Mouse (Mus musculus) intestine, embryonic 15.5 days (tissue): ENCODE results near the gene Olfr62. TPM values are rescaled to one million over a fixed set of nuclear protein-coding genes. Genes with fewer than 3 reads are reported as not detected.

Source experiments
- ATAC-seq: fragments of 200-750 bp; cut with Nextera tagmentation; 2 replicates; pipeline ENCODE4 v1.8.0; 2017; ENCODE audit warnings: moderate TSS enrichment, moderate library complexity
- H3K27ac ChIP-seq: fragments of 300-500 bp; sonication (generic); 2 replicates; pipeline ENCODE4 v1.5.1; 2015; ENCODE audit warnings: mild to moderate bottlenecking, inconsistent platforms
- H3K27me3 ChIP-seq: fragments of 300-500 bp; sonication (generic); replicated peaks from 2 replicates; pipeline ENCODE4 v1.6.1; 2015; ENCODE audit warnings: inconsistent platforms
- H3K36me3 ChIP-seq: fragments of 300-500 bp; sonication (generic); 2 replicates; pipeline ENCODE4 v1.6.1; 2015; ENCODE audit warnings: inconsistent platforms
- H3K4me1 ChIP-seq: fragments of 300-500 bp; sonication (generic); replicated peaks from 2 replicates; pipeline ENCODE4 v1.6.1; 2015; ENCODE audit warnings: inconsistent platforms
- H3K4me2 ChIP-seq: fragments of 300-500 bp; sonication (generic); replicated peaks from 2 replicates; pipeline ENCODE4 v1.6.1; 2015; ENCODE audit warnings: mild to moderate bottlenecking, inconsistent platforms
- H3K4me3 ChIP-seq: fragments of 300-500 bp; sonication (generic); replicated peaks from 2 replicates; pipeline ENCODE4 v1.5.1; 2015; ENCODE audit warnings: inconsistent platforms
- H3K9ac ChIP-seq: fragments of 300-500 bp; sonication (generic); 2 replicates; pipeline ENCODE4 v1.6.1; 2015; ENCODE audit warnings: inconsistent platforms
- H3K9me3 ChIP-seq: fragments of 300-500 bp; sonication (generic); 2 replicates; pipeline ENCODE4 v1.6.1; 2016; ENCODE audit warnings: inconsistent platforms
- WGBS: fragments of 180-500 bp; shearing (Covaris S2); methylation state at CpG from one replicate; pipeline ENCODE4 v1.1.7; 2015; 5-methylcytosine and 5-hydroxymethylcytosine counted together
- polyA plus RNA-seq: library from polyadenylated mRNA; unstranded; fragments of >200 nt; fragmentation: Nextera tagmentation; extraction: Ambion mirVana; gene quantifications from 2 replicates; pipeline ENCODE4 v1.2.1, GENCODE M21; 2015

Olfr62 gene
- polyA plus RNA-seq, 1 experiment from 2014 or later, result not detected

DNA sequence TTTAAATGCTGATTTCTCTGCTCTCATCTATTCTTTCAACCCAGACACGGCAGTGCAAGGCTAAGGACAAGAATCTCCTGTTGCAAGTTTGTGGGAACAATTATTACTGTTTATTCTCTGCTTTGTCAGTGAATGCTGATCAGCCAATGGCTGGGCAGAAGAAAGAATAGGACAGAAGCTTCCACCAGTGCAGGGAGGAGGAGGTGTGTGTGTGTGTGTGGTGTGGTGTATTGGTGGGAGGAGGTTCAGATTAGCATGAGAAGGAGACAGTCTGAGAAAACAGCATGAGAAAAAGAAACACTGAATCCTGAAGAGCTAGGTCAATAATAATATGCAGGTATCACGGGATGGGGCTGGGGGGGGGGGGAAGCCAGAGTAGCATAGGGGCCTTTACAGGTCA lies 35.1 kb downstream of the Olfr62 start:
- Histone ChIP-seq H3K9me3 (no peaks in the 10 kb centered on the region), H3K4me3 (no peak overlapping the region), H3K4me2 (no peak overlapping the region), H3K27me3 (no peaks in the 10 kb centered on the region), H3K27ac (no peak overlapping the region), H3K9ac (no peak overlapping the region), H3K36me3 (no peaks in the 10 kb centered on the region), H3K4me1 (no peaks in the 10 kb centered on the region)
- 43% methylated on average over 2 of the region's 2 CpGs for whole genome bisulfite sequencing
- no peak for ATAC-seq

DNA sequence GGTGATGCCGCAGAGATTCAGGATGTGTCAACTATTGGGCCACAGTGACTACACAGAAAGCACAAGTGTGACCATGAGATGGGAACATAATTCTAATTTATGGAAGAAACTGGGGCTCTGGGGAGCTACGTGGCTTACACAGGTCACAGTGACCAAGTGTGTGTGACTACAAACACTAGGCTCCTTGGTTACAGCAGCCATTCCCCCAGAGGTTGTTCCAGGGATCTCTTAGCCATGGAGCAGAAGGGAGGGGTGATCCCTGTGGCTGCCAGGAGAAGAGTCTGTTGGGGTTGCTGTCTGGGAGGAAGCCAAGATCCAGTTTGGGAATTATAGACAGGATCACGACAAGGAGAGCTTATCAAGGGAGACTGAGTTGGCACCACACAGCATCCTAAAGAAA lies 44.5 kb downstream of the Olfr62 start, which contains the start of gene Olfr1341:
Gene Olfr1341, plus strand, starts transcription at position 301 of the 400 bp plus-strand sequence.
- no peak for ATAC-seq
- no peaks in the 10 kb centered on the region for H3K27me3 ChIP-seq
- no peak within 1 kb of the TSS for H3K4me3 ChIP-seq
- H3K27ac ChIP-seq, result no peak within 1 kb of the TSS
- H3K9me3 ChIP-seq, result no peaks in the 10 kb centered on the region
- H3K36me3 ChIP-seq, result no peaks in the 10 kb centered on the region
- H3K9ac ChIP-seq, result no peak within 1 kb of the TSS
- H3K4me1 ChIP-seq, result no peaks in the 10 kb centered on the region
- H3K4me2 ChIP-seq, result no peak within 1 kb of the TSS
- WGBS, result 84% methylated on average over 3 of the region's 3 CpGs

DNA sequence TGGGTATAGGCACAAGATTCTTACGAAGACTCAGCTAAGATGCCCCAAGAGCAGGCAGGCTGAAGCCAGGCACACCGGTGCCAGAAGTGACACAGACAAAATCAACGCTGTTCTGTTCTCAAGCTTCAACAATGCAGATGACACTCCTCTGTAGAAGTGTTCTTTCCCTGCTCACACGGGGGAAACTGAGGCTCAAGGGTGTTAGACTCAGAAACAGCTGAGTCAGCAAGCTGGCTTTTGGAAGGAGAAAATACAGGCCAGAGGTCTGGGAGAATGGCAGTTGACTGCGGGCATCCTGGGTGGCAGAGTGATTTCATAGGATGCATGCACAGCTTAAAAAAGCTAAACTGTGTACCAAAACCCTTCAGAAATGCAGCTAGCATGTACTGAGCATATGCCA lies 49.3 kb downstream of the Olfr62 start:
- Histone ChIP-seq H3K4me2 (no peak overlapping the region), H3K27ac (no peak overlapping the region), H3K9ac (no peak overlapping the region), H3K36me3 (no peaks in the 10 kb centered on the region), H3K27me3 (no peaks in the 10 kb centered on the region), H3K9me3 (no peaks in the 10 kb centered on the region), H3K4me3 (no peak overlapping the region), H3K4me1 (no peaks in the 10 kb centered on the region)
- WGBS, result 85% methylated on average over 5 of the region's 5 CpGs
- no peak for ATAC-seq

DNA sequence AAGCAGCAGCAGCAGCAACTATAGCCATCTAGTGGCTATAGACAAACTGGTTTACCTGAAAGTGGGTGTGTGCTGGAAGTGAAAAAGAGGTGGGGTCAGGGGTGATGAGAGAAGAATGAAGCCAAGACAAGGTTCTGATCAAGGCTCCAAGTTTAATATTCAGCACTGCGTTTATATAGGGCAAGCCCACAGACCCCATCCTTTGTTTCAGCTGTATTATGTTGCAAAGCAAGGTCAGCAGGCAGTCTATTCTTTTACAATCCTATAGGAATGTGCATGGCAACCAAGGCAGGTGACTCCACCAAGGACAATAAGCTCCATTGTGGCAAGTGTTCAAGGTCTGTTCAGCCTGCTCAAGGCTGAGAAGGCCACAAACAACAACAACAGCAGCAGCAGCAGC lies 52.9 kb downstream of the Olfr62 start:
- Histone ChIP-seq H3K27ac (no peak overlapping the region), H3K9ac (no peak overlapping the region), H3K36me3 (no peaks in the 10 kb centered on the region), H3K4me3 (no peak overlapping the region), H3K27me3 (no peaks in the 10 kb centered on the region), H3K9me3 (no peaks in the 10 kb centered on the region), H3K4me2 (no peak overlapping the region), H3K4me1 (no peaks in the 10 kb centered on the region)
- WGBS, result 53% methylated on average over 1 of the region's 1 CpGs
- ATAC-seq, result no peak

Other genes with a start within 250 kb of the Olfr62 start
- gene Szt2, start 249.7 kb upstream of the Olfr62 start, polyA plus RNA-seq, result 4.4 and 5.1 TPM in 2 replicates
- 102 and 103 TPM in 2 replicates for gene Med8, start 249.6 kb upstream of the Olfr62 start, polyA plus RNA-seq
- 178 and 197 TPM in 2 replicates for gene Elovl1, start 230.9 kb upstream of the Olfr62 start, polyA plus RNA-seq
- 223 and 226 TPM in 2 replicates for gene Cdc20, start 221.6 kb upstream of the Olfr62 start, polyA plus RNA-seq
- gene Mpl, start 201.4 kb upstream of the Olfr62 start, polyA plus RNA-seq, result 0.30 and 0.31 TPM in 2 replicates
- 22.5 and 23.7 TPM in 2 replicates for gene Tie1, start 168.9 kb upstream of the Olfr62 start, polyA plus RNA-seq
- 73.5 and 80.3 TPM in 2 replicates for gene 2610528J11Rik, start 132.0 kb upstream of the Olfr62 start, polyA plus RNA-seq
- 10.7 and 14.3 TPM in 2 replicates for gene Tmem125, start 114.9 kb upstream of the Olfr62 start, polyA plus RNA-seq
- 0.55 and 0.58 TPM in 2 replicates for gene Cfap57, start 38.2 kb upstream of the Olfr62 start, polyA plus RNA-seq
- gene Ebna1bp2, start 38.2 kb upstream of the Olfr62 start, polyA plus RNA-seq, result 125 and 144 TPM in 2 replicates
- gene Olfr1342, start 33.8 kb downstream of the Olfr62 start, polyA plus RNA-seq, result not detected in 2 replicates
- not detected in 2 replicates for gene Olfr1341, start 44.6 kb downstream of the Olfr62 start, polyA plus RNA-seq
- gene Olfr1340, start 61.2 kb downstream of the Olfr62 start, polyA plus RNA-seq, result not detected in 2 replicates
- not detected in 2 replicates for gene Olfr1339, start 73.2 kb downstream of the Olfr62 start, polyA plus RNA-seq
- not detected in 2 replicates for gene Olfr1338, start 99.8 kb downstream of the Olfr62 start, polyA plus RNA-seq
- gene Olfr1337, start 123.6 kb downstream of the Olfr62 start, polyA plus RNA-seq, result not detected in 2 replicates
- not detected in 2 replicates for gene Olfr1335, start 151.0 kb downstream of the Olfr62 start, polyA plus RNA-seq
- gene Olfr1333, start 177.3 kb downstream of the Olfr62 start, polyA plus RNA-seq, result not detected in 2 replicates
- not detected in 2 replicates for gene Olfr1331, start 205.7 kb downstream of the Olfr62 start, polyA plus RNA-seq
- gene Olfr1330, start 229.6 kb downstream of the Olfr62 start, polyA plus RNA-seq, result not detected in 2 replicates